Mouse (Mus musculus): ENCODE measurements around the gene Hk3. TPM values are rescaled to one million over a fixed set of nuclear protein-coding genes. Genes with fewer than 3 reads are reported as not detected.
A peak's percentile ranks its signal among the peaks of the same experiment; 100 is the strongest.

Hk3 gene
- 27.2 to 72.1 TPM (median 36.8 TPM) in 3 replicates for total RNA-seq (2017)

DNA sequence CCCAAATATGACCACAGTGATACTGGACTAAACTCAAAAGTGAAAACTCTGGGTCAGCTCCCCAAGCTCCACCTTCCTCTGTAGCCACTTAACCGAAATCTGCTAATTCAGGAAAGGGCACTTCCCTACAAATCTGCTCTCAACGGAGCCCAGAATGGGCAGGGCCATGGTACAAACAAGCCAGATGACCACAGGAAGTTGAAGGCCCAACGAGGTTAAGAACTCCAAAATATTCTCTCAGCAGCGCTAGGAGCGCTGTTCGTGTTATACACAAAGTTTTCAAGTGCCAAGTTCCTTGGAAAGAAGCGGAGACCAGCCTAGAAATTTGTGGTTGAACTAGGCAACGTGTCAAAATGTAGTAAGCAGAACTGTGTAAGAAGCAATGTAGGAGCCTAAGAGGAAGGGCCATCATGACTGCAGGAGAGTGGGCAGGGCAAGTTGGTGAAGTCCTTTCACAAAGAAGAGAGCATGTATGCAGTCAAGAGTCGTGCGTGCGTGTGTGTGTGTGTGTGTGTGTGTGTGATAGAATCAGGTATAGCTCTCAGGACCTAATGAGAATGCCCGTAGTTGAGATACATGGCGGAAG, at the start of gene Hk3:
Gene Hk3 (minus strand): TSS at position 192 of the 586 bp plus-strand sequence.
- peak; percentile 36 for ATAC-seq (replicated peaks; ENCODE audit: insufficient number of reproducible peaks, low FRiP score, low TSS enrichment, poor library complexity, severe bottlenecking)

DNA sequence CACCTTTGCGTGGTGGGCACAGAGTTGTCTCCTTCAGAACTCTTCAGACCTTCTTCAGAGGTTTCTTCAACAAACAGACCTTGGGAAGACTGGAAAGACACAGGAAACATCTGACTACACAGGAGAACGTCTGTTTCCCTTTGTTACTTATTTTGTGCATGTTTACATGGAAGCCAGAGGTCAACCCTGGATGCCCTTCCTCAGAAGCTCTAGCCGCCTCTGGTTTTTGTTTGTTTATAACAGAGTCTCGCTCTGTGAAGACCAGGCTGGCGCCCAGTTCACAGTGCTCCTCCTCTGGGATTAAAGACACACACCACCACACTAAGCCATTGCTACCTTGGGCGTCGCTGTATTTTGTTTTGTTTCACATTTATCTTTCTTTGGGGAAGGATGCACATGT, 48.5 kb upstream of the Hk3 start:
- no peak for ATAC-seq (replicated peaks; ENCODE audit: insufficient number of reproducible peaks, low FRiP score, low TSS enrichment, poor library complexity, severe bottlenecking)

DNA sequence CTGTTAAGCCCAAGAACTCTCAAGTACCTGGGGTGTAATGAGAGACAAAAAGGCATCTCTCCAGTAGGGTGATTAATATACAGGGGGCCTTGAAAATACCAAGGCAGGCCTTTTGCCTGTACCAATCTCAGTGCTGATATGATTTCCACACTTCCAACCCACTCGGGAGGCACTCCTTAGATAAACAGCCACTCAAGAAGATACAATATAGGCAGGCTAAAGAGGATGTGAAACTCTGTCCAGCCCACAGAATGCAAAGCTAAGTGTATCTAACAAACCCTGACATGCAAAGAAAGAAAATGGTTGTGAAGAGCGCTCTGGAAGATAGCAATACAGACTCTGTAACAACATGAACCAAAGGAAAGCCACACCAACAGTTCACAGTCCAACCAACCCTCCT, 42.1 kb upstream of the Hk3 start:
- peak; percentile 70 for ATAC-seq (replicated peaks; ENCODE audit: insufficient number of reproducible peaks, low FRiP score, low TSS enrichment, poor library complexity, severe bottlenecking)

- ATAC-seq (replicated peaks; ENCODE audit: insufficient number of reproducible peaks, low FRiP score, low TSS enrichment, poor library complexity, severe bottlenecking), result no peak
Measured at GRCm38 (mm10) chr13:55058042-55058441, 36.9 kb upstream of the Hk3 start.

GRCm38 (mm10) chr13:55047706-55048105, 26.5 kb upstream of the Hk3 start:
- ATAC-seq (replicated peaks; ENCODE audit: insufficient number of reproducible peaks, low FRiP score, low TSS enrichment, poor library complexity, severe bottlenecking), result no peak

- peak; percentile 90 for ATAC-seq (replicated peaks; ENCODE audit: insufficient number of reproducible peaks, low FRiP score, low TSS enrichment, poor library complexity, severe bottlenecking)
Measured at GRCm38 (mm10) chr13:55040016-55040415, 18.8 kb upstream of the Hk3 start.

GRCm38 (mm10) chr13:55024215-55024614, 3.0 kb upstream of the Hk3 start:
- ATAC-seq (replicated peaks; ENCODE audit: insufficient number of reproducible peaks, low FRiP score, low TSS enrichment, poor library complexity, severe bottlenecking), result no peak

DNA sequence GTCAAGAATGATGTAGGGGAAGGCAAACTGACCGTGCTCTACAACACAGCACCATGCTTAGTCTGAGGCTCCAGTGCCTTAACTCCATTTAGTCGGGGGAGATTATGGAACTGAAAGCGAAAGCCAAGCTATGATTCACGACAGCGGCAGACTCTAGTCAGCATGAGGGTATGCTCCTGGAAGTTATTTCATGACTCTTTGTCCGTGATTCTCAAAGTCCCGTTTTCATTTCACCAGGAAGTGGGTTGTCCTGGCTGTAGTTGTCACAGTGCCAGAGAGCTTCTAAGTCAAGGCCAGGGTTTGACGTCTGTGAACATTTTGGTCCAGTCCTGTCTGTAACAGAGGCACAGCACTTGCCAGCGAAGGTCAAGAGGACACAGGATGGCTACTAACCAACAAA, 1.5 kb upstream of the Hk3 start:
- ATAC-seq (replicated peaks; ENCODE audit: insufficient number of reproducible peaks, low FRiP score, low TSS enrichment, poor library complexity, severe bottlenecking), result peak; percentile 9; the same call in 1 of the 2 replicates

- ATAC-seq (replicated peaks; ENCODE audit: insufficient number of reproducible peaks, low FRiP score, low TSS enrichment, poor library complexity, severe bottlenecking), result no peak
Measured at GRCm38 (mm10) chr13:55022256-55022655, 1.1 kb upstream of the Hk3 start.

DNA sequence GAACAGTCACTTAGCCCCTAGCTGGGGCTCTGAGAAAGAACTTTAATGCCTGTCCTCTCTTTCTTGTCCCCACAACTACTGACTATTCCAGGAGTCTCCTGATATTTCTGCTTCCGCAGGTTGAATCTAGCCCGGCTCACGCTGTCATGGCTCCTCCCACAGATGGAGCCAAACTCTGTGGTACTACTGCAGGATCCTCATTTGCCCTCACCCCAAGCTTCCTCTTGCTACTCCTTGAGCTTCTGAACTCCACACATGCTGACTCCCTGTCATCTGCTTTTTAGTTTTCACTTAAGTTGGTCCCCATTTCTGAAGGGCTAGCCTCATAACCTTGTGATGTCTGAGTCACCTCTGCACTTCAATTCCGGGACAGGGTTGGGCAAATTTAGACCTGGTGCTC, 1.1 kb downstream of the Hk3 start:
- peak; percentile 44 for ATAC-seq (replicated peaks; ENCODE audit: insufficient number of reproducible peaks, low FRiP score, low TSS enrichment, poor library complexity, severe bottlenecking)

DNA sequence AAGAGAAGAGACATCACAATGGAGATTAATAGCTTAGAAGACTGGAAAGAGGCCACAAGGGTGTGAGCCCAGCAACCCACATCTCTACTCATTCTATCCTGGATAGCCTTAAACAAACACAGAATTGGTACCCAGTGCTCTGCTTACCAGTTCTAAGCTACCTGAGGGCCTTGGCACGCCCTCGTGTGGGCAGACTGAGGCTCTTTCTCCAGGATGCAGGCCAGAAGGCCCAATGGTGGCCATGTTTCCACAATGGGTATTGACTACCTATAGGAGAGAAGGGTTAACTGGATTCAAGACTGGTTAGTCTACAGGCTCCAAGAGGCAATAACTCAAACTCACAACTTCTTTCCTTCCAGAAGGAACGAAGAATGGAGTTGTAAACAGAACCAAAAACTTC, 2.0 kb downstream of the Hk3 start:
- ATAC-seq (replicated peaks; ENCODE audit: insufficient number of reproducible peaks, low FRiP score, low TSS enrichment, poor library complexity, severe bottlenecking), result no peak

GRCm38 (mm10) chr13:55018700-55019099, 2.5 kb downstream of the Hk3 start:
- no peak for ATAC-seq (replicated peaks; ENCODE audit: insufficient number of reproducible peaks, low FRiP score, low TSS enrichment, poor library complexity, severe bottlenecking)

GRCm38 (mm10) chr13:55017898-55018599, 3.1 kb downstream of the Hk3 start:
- no peak for ATAC-seq (replicated peaks; ENCODE audit: insufficient number of reproducible peaks, low FRiP score, low TSS enrichment, poor library complexity, severe bottlenecking)

DNA sequence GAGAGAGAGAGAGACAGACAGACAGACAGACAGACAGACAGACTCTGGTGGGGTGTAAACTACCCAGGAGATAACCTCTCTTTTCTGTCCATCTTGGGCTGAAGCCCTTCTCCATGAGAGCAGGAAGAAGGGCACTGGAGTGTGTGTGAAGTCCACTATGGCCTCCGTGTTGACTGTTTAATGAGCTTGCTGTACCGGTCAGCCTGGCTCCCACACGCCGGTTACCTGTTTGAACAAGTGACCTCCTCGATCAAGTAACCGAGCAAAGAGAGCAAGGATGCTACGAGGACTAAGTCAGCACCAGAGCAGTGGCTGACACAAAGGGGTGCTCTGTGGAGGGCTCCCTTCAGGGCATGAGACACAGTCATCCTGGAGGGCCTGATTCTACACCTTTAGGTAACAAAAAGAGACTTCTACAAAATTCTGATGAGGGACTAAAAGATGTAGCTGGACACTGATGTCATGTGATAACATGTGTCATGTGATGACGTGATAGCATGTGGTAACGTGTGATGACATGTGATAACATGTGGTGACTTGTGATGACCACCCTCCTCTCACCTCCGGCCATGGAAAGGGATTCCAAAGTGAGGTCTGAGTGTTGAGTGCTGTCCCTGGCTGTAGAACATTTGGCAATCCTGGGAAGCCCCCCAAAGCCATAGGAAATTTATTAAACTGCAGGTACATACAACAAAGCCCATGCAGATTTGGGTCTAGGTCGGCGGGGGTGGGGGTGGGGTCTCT, 3.9 kb downstream of the Hk3 start:
- ATAC-seq (replicated peaks; ENCODE audit: insufficient number of reproducible peaks, low FRiP score, low TSS enrichment, poor library complexity, severe bottlenecking), result no peak

DNA sequence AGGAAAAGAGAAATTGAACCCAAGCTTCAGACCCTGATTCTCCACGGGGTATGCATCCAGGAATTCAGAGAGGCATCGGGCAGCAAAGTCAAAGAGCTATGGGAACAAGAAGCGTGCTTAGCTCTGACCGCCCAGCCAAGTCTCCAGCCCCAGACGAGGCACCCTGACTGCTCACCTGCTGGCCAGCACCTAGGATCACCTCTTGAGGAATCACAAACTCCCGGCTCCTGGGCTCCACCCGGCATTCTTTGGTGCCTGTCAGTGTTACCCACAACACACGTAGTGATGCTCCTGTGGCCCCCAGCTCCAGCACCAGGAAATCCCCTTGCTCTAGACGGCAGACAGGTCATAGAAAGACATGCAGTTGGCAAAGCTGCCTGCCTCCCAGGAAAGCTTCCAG, 6.7 kb downstream of the Hk3 start:
- no peak for ATAC-seq (replicated peaks; ENCODE audit: insufficient number of reproducible peaks, low FRiP score, low TSS enrichment, poor library complexity, severe bottlenecking)

DNA sequence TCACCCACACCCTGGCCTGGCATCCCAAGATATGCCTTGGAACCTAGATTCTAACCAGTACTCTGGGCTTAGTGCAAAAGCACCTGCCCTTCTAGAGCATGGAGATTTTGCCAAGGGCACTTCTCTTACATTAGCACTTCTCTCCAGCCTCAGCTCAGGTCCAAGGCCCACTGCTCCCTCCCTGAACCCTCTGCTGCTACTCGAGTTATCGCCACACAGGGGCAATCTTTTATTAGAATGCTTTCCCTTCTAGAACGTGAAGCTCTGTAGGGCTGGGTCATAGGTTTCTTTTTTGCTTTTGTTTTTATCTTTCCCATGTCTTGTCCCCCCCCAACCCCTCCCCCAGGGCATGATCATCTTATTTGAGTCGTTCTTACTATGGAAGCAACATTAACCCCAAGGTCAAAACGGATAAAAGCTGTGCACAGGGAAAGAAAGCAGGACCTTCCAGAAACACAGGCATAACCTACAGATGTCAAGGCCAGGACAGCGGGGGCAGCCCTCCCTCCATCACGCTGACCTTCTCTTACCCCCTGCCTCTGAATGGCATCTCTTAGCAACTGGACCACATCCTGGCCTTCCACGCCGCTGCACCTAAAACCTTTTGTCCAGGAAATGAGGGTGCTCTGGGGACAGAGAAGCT, 7.4 kb downstream of the Hk3 start:
- ATAC-seq (replicated peaks; ENCODE audit: insufficient number of reproducible peaks, low FRiP score, low TSS enrichment, poor library complexity, severe bottlenecking), result no peak

DNA sequence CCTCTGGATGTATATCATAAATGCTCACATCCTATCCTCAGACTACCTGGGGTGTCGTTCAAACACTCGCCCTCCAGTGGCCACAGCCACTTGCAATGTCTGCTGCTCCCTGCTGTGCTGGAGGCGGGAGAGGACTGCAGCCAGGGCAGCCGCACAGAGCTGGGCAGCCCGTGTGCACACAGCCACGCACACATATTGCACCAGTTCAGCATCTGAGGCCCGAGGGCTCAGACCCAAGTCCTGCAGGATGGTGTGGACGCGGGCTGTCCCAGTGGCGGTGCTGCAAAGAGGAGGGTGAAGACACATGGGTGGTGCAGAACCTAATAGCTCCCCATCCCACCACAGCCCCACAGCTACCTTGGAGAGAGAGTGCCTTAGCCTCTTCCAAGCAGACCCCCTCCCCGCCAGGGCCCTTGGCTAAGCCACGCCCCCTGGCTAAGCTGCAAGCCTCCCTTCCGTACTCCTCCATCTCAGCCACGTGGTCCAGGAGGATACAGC, 9.2 kb downstream of the Hk3 start:
- no peak for ATAC-seq (replicated peaks; ENCODE audit: insufficient number of reproducible peaks, low FRiP score, low TSS enrichment, poor library complexity, severe bottlenecking)

- ATAC-seq (replicated peaks; ENCODE audit: insufficient number of reproducible peaks, low FRiP score, low TSS enrichment, poor library complexity, severe bottlenecking), result no peak
Measured at GRCm38 (mm10) chr13:55011103-55011502, 10.1 kb downstream of the Hk3 start.

GRCm38 (mm10) chr13:55008589-55008988, 12.6 kb downstream of the Hk3 start:
- ATAC-seq (replicated peaks; ENCODE audit: insufficient number of reproducible peaks, low FRiP score, low TSS enrichment, poor library complexity, severe bottlenecking), result no peak

All from monocyte, adult 5-6 weeks (primary cell).